Mouse (Mus musculus): ENCODE results near the gene Wdr4. TPM values are rescaled to one million over a fixed set of nuclear protein-coding genes. Genes with fewer than 3 reads are reported as not detected.
A peak's percentile ranks its signal among the peaks of the same experiment; 100 is the strongest.
"Not testable (repeated sequence)": the region's sequence is repeated elsewhere in the genome, so short reads cannot be mapped to it uniquely, and the experiment has no call there.

Wdr4 gene
- polyA plus RNA-seq, 1 experiment from 2014 or later, result 43.8 TPM

DNA sequence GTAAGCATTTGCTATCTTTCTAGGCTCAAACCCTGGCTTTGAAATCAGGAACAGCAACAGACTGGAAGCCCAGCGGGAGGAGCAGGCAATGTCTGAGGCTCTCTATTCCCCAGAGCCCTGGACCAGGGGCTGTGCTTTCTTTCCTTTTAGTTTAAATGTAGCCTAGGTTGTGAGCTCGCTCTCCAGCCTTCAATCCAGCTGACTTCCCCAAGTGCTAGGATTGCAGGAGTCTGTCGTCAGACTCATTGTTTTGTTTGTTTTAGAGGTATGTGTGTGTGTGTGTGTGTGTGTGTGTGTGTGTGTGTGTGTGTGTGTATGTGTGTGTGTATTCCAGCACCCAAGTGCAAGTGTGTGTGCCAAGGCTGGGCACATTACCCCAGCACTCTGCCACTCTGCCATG lies 20.3 kb upstream of the Wdr4 start:
- H3K4me3 ChIP-seq (replicated peaks; ENCODE audit: low read length), result no peak overlapping the region
- no peaks in the 10 kb centered on the region for H3K9me3 ChIP-seq (ENCODE audit: control insufficient read depth, low read length)
- no peak overlapping the region for H3K9ac ChIP-seq (replicated peaks; ENCODE audit: low read depth, low read length)
- H3K4me1 ChIP-seq (replicated peaks; ENCODE audit: control insufficient read depth, insufficient read depth, low read length), result peaks cover 24% of the 10 kb centered on the region
- H3K36me3 ChIP-seq (ENCODE audit: control insufficient read depth, insufficient read depth), result no peaks in the 10 kb centered on the region
- H3K27me3 ChIP-seq (replicated peaks; ENCODE audit: control insufficient read depth, insufficient read depth, low read length), result no peaks in the 10 kb centered on the region
- no peak overlapping the region for H3K27ac ChIP-seq (ENCODE audit: low read length)
- H3K4me2 ChIP-seq (ENCODE audit: low read length), result no peak overlapping the region
- no peak for ATAC-seq
- WGBS, result 52% methylated on average over 3 of the region's 3 CpGs

DNA sequence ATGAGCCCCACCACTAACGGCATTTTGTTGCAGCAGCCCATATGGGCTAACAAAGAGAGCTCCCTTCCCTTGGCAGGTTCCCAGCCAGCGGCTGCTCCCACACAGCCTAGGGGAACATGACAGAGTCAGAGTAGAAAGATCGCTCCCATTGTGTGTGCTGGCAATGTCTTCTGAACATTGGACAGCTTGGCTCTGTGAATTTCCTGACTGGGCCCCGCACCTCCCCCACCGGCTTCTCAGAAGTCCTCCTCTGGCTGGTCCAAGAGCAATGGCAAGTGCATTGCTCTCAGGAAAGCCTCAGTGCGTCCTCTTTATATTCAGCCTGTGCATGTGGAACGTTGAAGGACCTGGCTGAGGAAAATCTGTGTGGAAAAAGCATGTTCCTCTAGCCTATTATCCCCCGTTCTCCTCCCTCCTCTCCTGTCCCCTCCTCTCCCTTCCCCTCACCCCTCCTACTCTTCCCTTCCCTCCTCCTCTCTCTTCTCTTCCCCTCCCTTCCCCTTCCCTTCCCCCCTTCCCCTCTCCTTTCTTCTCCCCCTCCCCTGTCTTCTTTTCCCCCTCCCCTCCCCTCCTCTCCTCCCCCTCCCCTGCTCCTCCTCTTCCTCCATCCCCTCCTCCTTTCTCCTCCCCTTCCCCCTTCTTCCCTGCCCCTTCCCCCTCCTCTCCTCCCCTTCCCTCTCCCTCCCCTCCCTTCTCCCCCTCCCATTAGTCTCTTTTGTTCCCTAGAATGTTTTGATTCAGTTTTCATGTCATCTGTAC lies 16.3 kb upstream of the Wdr4 start:
- H3K27me3 ChIP-seq (replicated peaks; ENCODE audit: control insufficient read depth, insufficient read depth, low read length), result no peaks in the 10 kb centered on the region
- H3K4me3 ChIP-seq (replicated peaks; ENCODE audit: low read length), result peak overlapping the region; percentile 24; the same call in 1 of the 2 replicates
- 6% methylated on average over 8 of the region's 8 CpGs for WGBS
- peak overlapping the region; percentile 47 for H3K4me2 ChIP-seq (ENCODE audit: low read length)
- H3K4me1 ChIP-seq (replicated peaks; ENCODE audit: control insufficient read depth, insufficient read depth, low read length), result peaks cover 21% of the 10 kb centered on the region
- H3K36me3 ChIP-seq (ENCODE audit: control insufficient read depth, insufficient read depth), result peaks cover 4% of the 10 kb centered on the region
- peak overlapping the region; percentile 99 for H3K27ac ChIP-seq (ENCODE audit: low read length)
- ATAC-seq, result peak; percentile 96
- H3K9ac ChIP-seq (replicated peaks; ENCODE audit: low read depth, low read length), result peak overlapping the region; percentile 49
- no peaks in the 10 kb centered on the region for H3K9me3 ChIP-seq (ENCODE audit: control insufficient read depth, low read length)

DNA sequence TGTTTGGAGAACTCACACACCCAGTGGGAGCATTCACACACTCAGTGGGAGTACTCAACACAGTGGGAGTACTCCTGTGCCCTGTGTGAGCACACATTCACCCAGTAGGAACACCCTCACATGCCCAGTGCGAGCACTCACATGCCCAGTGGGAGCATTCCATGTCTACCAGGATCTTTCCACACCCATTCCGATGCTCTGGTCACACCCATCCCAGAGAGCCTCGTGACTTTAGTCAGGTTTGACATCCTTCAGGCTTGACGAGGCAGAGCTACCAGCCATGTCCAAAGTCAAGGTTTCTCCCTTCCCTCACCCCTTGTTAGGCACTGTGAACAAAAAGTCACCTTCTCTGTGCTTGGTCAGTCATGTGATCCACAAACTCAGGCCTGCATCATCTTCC lies 15.6 kb upstream of the Wdr4 start:
- Histone ChIP-seq H3K4me3 (replicated peaks; ENCODE audit: low read length) (no peak overlapping the region), H3K9me3 (ENCODE audit: control insufficient read depth, low read length) (no peaks in the 10 kb centered on the region), H3K36me3 (ENCODE audit: control insufficient read depth, insufficient read depth) (peaks cover 4% of the 10 kb centered on the region), H3K4me1 (replicated peaks; ENCODE audit: control insufficient read depth, insufficient read depth, low read length) (peaks cover 15% of the 10 kb centered on the region), H3K4me2 (ENCODE audit: low read length) (peak overlapping the region; percentile 47), H3K27ac (ENCODE audit: low read length) (peak overlapping the region; percentile 99), H3K27me3 (replicated peaks; ENCODE audit: control insufficient read depth, insufficient read depth, low read length) (no peaks in the 10 kb centered on the region), H3K9ac (replicated peaks; ENCODE audit: low read depth, low read length) (peak overlapping the region; percentile 49)
- peak; percentile 29 for ATAC-seq
- 64% methylated on average over 4 of the region's 4 CpGs for WGBS

DNA sequence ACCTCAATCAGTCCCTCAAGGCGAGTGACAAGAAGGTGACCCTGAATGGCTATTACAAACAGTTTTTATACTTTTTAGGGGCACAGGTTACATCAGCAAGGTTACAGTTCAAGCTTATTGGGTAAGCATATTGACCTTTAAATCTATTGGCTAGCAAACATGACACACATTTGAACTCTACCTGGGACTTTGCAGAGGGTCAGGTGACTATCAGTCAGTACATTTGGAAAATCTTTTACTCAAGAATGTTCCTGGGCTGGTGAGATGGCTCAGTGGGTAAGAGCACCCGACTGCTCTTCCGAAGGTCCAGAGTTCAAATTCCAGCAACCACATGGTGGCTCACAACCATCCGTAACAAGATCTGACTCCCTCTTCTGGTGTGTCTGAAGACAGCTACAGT lies 12.6 kb upstream of the Wdr4 start:
- not testable (repeated sequence) for ATAC-seq; H3K4me3 ChIP-seq (replicated peaks; ENCODE audit: low read length); H3K9ac ChIP-seq (replicated peaks; ENCODE audit: low read depth, low read length); H3K27me3 ChIP-seq (replicated peaks; ENCODE audit: control insufficient read depth, insufficient read depth, low read length); H3K27ac ChIP-seq (ENCODE audit: low read length); H3K4me2 ChIP-seq (ENCODE audit: low read length); H3K9me3 ChIP-seq (ENCODE audit: control insufficient read depth, low read length)
- peaks cover 15% of the 10 kb centered on the region for H3K4me1 ChIP-seq (replicated peaks; ENCODE audit: control insufficient read depth, insufficient read depth, low read length)
- peaks cover 12% of the 10 kb centered on the region for H3K36me3 ChIP-seq (ENCODE audit: control insufficient read depth, insufficient read depth)
- WGBS, result 93% methylated on average over 3 of the region's 4 CpGs

DNA sequence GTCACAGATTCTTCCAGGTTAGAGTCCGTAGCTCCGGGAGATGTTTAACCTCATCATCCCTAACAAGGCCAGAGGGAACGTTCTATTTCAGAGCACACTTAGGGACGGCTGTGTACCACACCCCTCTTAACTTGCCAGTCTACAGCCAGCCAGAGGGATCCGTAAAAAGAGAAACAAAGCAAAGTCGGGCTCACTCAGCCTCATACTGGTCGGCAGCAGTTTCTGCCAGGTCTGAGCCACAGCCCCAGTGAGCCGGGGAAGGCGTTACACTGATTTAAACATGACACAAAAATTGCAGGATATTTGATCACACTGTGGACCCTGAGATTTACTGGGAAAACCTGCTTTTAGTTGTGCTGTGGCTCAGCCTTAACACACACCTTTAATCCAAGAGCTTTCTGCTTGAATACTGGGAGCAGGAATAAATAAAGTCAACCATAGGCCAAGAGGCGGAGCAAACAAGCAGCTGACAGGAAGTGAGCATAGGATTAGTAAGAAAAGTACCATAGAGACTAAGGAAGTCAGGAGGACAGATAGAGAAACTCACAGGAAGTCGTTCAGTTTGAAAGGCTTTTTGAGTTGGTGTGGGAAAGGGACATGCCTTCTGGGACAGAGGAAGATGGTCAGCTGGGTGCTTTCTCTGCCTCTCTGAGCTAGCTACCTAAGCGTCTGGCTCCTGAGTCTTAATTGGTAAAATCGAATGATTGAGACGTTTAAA lies 11.8 kb upstream of the Wdr4 start:
- Histone ChIP-seq H3K9me3 (ENCODE audit: control insufficient read depth, low read length) (no peaks in the 10 kb centered on the region), H3K36me3 (ENCODE audit: control insufficient read depth, insufficient read depth) (peaks cover 17% of the 10 kb centered on the region), H3K4me1 (replicated peaks; ENCODE audit: control insufficient read depth, insufficient read depth, low read length) (peaks cover 15% of the 10 kb centered on the region), H3K4me3 (replicated peaks; ENCODE audit: low read length) (no peak overlapping the region), H3K27ac (ENCODE audit: low read length) (no peak overlapping the region), H3K27me3 (replicated peaks; ENCODE audit: control insufficient read depth, insufficient read depth, low read length) (no peaks in the 10 kb centered on the region), H3K9ac (replicated peaks; ENCODE audit: low read depth, low read length) (no peak overlapping the region), H3K4me2 (ENCODE audit: low read length) (no peak overlapping the region)
- WGBS, result 89% methylated on average over 14 of the region's 14 CpGs
- ATAC-seq, result no peak

DNA sequence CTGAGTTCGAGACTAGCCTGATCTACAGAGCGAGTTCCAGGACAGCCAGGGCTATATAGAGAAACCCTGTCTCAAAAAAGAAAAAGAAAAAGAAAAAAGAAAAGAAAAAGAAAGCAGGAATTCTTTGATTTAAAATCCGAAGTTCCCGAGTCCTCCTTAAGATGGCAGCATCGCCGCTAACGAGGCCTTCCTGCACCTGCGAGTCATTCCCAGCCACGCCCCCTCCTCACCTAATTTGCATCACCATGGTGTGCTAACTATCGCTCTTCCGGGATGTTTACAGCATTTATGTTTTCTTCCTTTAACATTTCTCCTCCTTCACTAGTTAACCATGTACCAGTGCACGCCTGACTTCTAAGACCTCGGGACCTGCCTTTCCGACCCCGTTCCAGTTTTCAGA lies 9.5 kb upstream of the Wdr4 start:
- peak overlapping the region; percentile 19 for H3K4me2 ChIP-seq (ENCODE audit: low read length)
- H3K27me3 ChIP-seq (replicated peaks; ENCODE audit: control insufficient read depth, insufficient read depth, low read length), result no peaks in the 10 kb centered on the region
- 15% methylated on average over 15 of the region's 15 CpGs for WGBS
- no peak overlapping the region for H3K4me3 ChIP-seq (replicated peaks; ENCODE audit: low read length)
- H3K9ac ChIP-seq (replicated peaks; ENCODE audit: low read depth, low read length), result no peak overlapping the region
- H3K4me1 ChIP-seq (replicated peaks; ENCODE audit: control insufficient read depth, insufficient read depth, low read length), result no peaks in the 10 kb centered on the region; the same call in 1 of the 2 replicates
- H3K36me3 ChIP-seq (ENCODE audit: control insufficient read depth, insufficient read depth), result peaks cover 17% of the 10 kb centered on the region
- H3K9me3 ChIP-seq (ENCODE audit: control insufficient read depth, low read length), result no peaks in the 10 kb centered on the region
- peak; percentile 71; the same call in 1 of the 2 replicates for ATAC-seq
- H3K27ac ChIP-seq (ENCODE audit: low read length), result no peak overlapping the region

DNA sequence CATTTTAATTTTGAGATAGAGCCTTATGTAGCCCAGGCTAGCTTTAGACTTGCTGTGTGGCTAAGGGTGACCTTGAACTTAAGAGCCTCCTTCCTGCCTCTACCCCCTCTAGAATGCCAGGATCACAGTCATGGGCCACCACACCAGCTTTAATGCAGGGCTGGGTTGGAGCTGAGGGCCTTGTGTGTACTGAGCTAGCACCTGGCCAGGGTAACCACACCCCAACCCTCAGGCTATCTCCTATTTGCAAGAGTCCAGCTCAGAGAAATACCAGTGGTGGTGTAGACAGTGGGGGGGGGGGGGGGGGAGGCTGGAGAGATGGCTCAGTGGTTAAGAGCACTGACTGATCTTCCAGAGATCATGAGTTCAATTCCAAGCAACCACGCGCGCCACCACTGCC lies 6.0 kb upstream of the Wdr4 start:
- H3K9me3 ChIP-seq (ENCODE audit: control insufficient read depth, low read length), result no peaks in the 10 kb centered on the region
- H3K4me1 ChIP-seq (replicated peaks; ENCODE audit: control insufficient read depth, insufficient read depth, low read length), result peaks cover 11% of the 10 kb centered on the region
- H3K27ac ChIP-seq (ENCODE audit: low read length), result no peak overlapping the region
- H3K36me3 ChIP-seq (ENCODE audit: control insufficient read depth, insufficient read depth), result peaks cover 15% of the 10 kb centered on the region
- no peak overlapping the region for H3K9ac ChIP-seq (replicated peaks; ENCODE audit: low read depth, low read length)
- 98% methylated on average over 3 of the region's 3 CpGs for WGBS
- H3K27me3 ChIP-seq (replicated peaks; ENCODE audit: control insufficient read depth, insufficient read depth, low read length), result no peaks in the 10 kb centered on the region
- H3K4me2 ChIP-seq (ENCODE audit: low read length), result no peak overlapping the region
- H3K4me3 ChIP-seq (replicated peaks; ENCODE audit: low read length), result no peak overlapping the region
- no peak for ATAC-seq

DNA sequence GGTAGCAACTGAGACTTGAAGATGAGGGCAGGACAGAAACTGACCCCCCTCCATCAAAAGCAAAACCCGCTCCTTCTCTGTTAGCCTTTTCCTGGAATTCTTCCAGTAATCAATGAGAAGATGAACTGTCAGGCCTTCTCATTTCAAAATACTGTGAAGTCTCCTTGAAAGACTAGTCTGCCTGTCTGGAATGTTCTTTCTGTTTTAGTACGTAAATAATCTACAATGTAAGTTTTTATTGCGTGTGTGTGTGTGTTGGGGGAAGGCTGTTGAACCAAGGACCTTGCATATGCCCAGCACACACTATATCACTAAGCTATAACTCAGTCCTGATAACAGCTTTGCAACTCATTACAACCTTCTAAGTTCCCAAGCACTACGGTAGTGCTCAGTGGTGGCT lies 5.3 kb upstream of the Wdr4 start:
- Histone ChIP-seq H3K36me3 (ENCODE audit: control insufficient read depth, insufficient read depth) (peaks cover 15% of the 10 kb centered on the region), H3K4me1 (replicated peaks; ENCODE audit: control insufficient read depth, insufficient read depth, low read length) (peaks cover 18% of the 10 kb centered on the region), H3K27me3 (replicated peaks; ENCODE audit: control insufficient read depth, insufficient read depth, low read length) (no peaks in the 10 kb centered on the region), H3K4me2 (ENCODE audit: low read length) (no peak overlapping the region), H3K27ac (ENCODE audit: low read length) (no peak overlapping the region), H3K4me3 (replicated peaks; ENCODE audit: low read length) (no peak overlapping the region), H3K9me3 (ENCODE audit: control insufficient read depth, low read length) (no peaks in the 10 kb centered on the region), H3K9ac (replicated peaks; ENCODE audit: low read depth, low read length) (no peak overlapping the region)
- WGBS, result 96% methylated on average over 4 of the region's 4 CpGs
- ATAC-seq, result no peak

DNA sequence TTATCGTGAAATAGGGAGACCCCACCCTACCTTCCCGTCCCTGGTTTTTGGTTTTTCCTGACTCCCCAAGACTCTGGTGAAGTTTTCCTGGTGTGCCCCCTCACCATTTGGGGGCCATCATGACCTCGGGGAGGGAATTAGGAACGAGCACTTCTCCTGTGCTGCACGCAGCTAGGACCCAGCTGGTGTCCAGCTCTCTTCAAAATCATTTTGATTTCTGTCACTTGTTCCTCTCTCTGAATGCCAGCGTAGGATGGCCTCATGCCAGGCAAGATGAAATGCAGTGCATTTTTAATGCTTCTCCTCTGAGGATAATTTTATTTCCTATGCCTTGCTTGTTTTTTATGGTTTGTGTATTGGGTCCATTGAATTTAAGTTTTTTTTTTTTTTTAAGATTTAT lies 2.2 kb upstream of the Wdr4 start:
- no peaks in the 10 kb centered on the region for H3K9me3 ChIP-seq (ENCODE audit: control insufficient read depth, low read length)
- no peak overlapping the region for H3K9ac ChIP-seq (replicated peaks; ENCODE audit: low read depth, low read length)
- no peaks in the 10 kb centered on the region; the same call in 1 of the 2 replicates for H3K27me3 ChIP-seq (replicated peaks; ENCODE audit: control insufficient read depth, insufficient read depth, low read length)
- H3K36me3 ChIP-seq (ENCODE audit: control insufficient read depth, insufficient read depth), result peaks cover 4% of the 10 kb centered on the region; the same call in 1 of the 2 replicates
- peak overlapping the region; percentile 56 for H3K27ac ChIP-seq (ENCODE audit: low read length)
- 68% methylated on average over 6 of the region's 6 CpGs for WGBS
- H3K4me3 ChIP-seq (replicated peaks; ENCODE audit: low read length), result no peak overlapping the region
- peaks cover 18% of the 10 kb centered on the region for H3K4me1 ChIP-seq (replicated peaks; ENCODE audit: control insufficient read depth, insufficient read depth, low read length)
- no peak overlapping the region for H3K4me2 ChIP-seq (ENCODE audit: low read length)
- ATAC-seq, result no peak
